Mouse (Mus musculus) cerebellum, postnatal 14 days (tissue): ENCODE data around the gene Znrd1.
"Not testable (repeated sequence)": the region's sequence is repeated elsewhere in the genome, so short reads cannot be mapped to it uniquely, and the experiment has no call there.

Experiments used
- DNase-seq, 2 experiments: peaks; one replicate each; pipeline ENCODE4 v3.0.0; 2021; ENCODE audit warnings: mixed read lengths in 2 of 2

Znrd1 gene

GRCm38 (mm10) chr17:36957999-36958743, at the start of gene Znrd1, which contains the start of gene Znrd1as:
Gene Znrd1 (minus strand): TSS chr17:36958559.
Gene Znrd1as (plus strand): TSS chr17:36958592.
- DNase-seq, result peak; percentile 93 to 95

GRCm38 (mm10) chr17:37003366-37003765, 45.0 kb upstream of the Znrd1 start:
- no peak for DNase-seq

GRCm38 (mm10) chr17:37002364-37003330, 44.3 kb upstream of the Znrd1 start:
- DNase-seq, result peak; percentile 81 to 83

DNA sequence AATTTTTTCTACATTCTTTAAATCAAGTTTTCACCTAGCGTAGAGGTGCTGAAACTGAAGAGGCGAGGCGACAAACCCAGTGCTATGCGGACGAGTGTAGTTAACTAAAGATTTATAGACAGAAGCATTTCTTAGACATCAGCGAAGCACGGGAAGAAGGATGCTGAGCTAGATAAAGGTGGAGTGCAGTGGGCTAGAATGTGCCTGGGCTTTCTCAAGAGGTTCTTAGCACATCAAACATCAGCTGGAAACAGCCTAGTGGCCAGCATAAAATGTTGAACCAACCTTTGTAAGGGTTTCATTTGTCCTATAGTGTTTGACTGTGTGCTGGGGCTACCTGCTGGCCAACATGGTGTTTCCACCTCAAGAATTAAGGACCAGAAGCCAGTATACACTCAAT, 42.5 kb upstream of the Znrd1 start, which contains the start of gene Zfp57:
Gene Zfp57, plus strand, starts transcription at position 301 of the 400 bp plus-strand sequence.
- DNase-seq, result no peak

DNA sequence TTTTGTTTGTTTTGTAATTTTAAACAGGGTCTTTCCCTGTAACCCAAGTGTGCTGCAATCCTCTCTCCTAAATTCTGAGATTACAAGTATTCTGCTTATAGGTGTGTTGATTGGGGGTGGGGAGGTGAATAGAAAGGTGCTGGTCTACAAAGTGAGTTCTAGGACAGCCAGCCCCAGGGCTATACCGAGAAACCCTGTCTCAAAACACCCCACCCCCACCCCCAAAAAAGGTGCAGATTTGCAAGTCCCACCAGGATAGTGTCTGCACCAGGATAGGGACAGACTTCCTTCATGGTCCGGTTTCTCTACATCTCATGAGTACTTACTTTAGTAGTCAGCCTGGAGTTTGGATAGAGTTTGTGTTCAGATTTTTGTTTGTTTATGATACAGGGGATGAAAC, 40.1 kb upstream of the Znrd1 start:
- DNase-seq, result no peak

DNA sequence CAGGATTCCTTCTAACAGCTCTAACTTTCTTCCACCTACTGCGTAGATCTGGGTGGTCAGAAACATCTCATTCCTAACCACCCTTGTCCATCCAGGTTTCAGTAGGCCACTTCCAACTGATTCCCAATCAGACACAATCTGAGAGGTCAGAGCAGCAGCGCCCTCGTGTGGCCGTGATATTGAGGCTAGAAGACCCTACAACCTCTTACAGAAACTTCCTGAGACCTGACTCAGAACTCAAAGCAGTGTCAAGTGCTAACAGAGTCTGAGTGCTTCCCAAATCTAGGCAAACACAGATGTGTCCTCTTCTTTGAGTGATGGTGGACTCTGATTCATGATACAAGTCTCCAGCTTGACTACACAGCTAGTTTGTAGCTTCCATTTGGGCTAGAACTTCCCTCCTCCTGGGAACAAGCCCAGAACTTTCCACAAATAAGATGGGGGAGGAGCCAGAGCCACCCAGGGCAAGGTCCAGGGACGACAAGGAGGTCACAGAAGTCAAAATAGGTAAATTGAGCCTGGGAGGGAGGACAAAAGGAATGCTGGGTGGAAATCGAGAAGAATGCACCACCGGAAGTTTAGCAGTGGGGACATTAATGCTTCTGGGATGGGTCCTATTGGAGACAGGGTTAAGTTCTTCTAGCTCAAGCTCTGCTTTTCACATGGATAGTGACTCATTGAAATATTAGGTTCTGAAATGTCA, 38.8 kb upstream of the Znrd1 start:
- peak; percentile 88 to 96 for DNase-seq

- DNase-seq, result no peak
These were observed 37.1 kb upstream of the Znrd1 start for GRCm38 (mm10) chr17:36995448-36995847.

GRCm38 (mm10) chr17:36994528-36994927, 36.2 kb upstream of the Znrd1 start:
- DNase-seq, result no peak

- DNase-seq, result no peak
These were observed 35.5 kb upstream of the Znrd1 start for GRCm38 (mm10) chr17:36993770-36994325.

DNA sequence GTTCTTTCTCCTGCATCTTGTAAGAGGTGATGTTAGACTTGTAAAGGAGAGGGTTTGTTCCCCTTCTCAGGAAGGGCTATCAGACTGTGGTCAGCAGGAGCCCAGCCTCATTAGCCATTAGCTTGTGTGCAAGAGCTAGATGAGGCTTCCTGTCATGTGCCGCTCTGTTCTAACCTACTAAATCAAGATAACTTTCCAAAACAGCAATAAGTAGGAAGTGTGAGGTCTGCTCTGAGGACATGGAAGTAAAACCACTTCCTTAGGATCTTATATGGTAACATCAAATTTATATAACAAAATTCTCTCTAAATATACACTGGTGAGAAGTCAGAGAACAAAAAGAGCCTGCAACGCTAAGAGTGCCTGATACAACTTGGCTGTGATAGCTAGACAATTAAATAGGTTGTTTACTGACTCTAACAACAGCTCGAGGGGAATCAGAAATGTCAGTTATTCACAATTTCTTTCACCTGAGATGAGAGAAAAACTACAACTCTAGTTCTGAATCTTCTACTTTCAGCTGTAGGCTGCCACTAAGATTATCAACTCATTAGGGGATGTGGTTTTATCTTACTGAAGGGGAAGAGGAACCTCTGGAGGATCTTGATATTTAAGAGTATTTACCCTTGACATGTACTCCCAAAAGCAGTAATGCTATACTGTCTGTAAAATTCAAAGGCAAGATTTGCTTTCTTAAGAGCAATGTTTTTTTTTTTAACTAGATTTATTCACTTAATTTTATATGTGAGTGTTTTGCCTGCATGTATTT, 34.2 kb upstream of the Znrd1 start:
- no peak for DNase-seq

DNA sequence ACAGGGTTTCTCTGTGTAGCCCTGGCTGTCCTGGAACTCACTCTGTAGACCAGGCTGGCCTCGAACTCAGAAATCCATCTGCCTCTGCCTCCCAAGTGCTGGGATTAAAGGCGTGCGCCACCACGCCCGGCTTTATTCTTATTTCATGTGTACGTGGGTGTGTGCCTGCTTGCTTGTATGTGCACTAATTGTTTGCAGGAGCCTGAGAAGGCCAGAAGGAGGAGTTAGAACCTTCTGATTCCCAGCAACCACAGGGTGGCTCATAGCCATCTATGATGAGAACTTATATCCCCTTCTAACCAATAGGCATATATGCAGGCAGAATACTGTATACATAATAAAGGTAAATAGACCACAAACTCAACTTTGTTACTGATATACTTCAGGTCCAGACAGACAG, 32.3 kb upstream of the Znrd1 start:
- DNase-seq, result not testable (repeated sequence)

GRCm38 (mm10) chr17:36989437-36989836, 31.1 kb upstream of the Znrd1 start, which contains the start of gene H2-M5:
Gene H2-M5 (minus strand): TSS chr17:36989537.
- DNase-seq, result no peak

- DNase-seq, result no peak
These were observed 30.1 kb upstream of the Znrd1 start for GRCm38 (mm10) chr17:36988475-36988874.

GRCm38 (mm10) chr17:36982253-36983155, 24.1 kb upstream of the Znrd1 start:
- no peak for DNase-seq

DNA sequence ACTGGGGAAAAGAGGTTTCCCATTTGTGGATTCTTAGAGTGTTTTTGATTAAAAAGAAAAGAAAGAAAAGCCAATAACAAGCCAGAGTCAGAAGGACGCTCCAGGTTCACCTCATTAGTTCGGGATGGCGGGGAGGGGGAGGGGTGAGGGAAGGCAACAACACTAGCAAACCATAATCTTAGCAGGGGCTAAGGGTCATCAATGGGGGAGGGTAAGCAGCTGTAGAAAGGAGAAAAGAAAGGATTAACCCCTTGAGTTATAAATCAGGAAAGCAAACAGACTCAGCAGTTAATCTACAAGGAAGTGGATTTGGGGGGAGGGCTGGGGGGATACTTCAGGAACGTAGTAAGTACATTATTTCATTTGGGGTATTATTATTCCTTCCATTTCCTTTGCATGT, 23.5 kb upstream of the Znrd1 start:
- DNase-seq, result no peak

GRCm38 (mm10) chr17:36981221-36981813, 23.0 kb upstream of the Znrd1 start, which contains the start of gene 2410137M14Rik:
Gene 2410137M14Rik (minus strand): TSS chr17:36981237.
- DNase-seq, result no peak

- no peak for DNase-seq
These were observed 15.0 kb upstream of the Znrd1 start for GRCm38 (mm10) chr17:36973271-36973787.

DNA sequence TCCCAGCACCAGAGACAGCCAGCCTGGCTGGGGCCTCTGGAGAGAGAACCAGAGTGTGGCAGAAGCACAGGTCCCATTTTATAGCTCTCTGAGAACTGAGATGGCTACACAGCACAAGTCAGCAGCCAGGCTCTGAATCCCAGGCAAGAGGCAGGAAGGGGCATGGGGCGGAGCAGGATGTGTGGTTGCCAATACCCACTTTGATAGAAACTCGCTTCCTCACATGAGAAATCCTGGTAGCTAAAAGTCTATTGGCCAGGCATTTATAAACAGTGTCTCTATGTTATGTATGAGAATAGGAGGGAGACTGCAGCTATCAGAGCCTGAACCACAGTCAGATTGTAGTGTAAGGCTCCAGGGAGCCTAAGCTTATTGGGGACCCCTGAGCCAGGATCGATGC, 14.4 kb upstream of the Znrd1 start:
- DNase-seq, result no peak

DNA sequence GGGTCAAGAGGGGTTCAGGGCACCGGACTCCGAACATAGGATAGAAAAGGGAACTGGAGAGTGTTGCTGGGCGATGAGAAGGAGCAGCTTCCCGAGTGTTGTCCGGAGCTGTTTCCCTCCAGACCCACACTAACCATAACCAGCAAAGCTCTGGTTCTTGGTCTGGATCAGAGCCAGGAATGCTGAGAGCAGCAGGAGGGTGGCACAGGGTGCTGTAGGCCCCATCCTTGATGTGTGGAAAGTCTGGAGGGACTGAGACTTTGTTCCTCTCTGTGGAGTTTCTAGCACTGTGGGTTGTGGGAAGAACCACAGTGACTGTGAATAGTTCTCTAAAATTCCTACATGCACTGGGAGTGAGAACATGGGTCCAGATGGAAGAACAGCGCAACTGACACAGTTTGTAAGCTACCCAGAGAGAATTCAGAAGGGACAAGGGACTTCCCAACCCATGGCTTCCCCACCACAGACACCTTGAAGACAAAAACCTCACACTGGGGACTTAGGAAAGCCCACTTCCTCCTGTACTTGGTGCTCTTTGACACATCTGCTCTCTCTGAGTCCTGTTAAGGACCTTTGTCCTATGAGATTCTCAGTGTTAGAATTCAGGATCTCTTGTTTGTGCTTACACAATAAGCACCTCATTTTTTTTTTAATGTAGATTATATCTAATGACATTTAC, 13.0 kb upstream of the Znrd1 start:
- no peak for DNase-seq
